Mouse (Mus musculus): Measurements from ENCODE around the gene Ttll11. TPM values are rescaled to one million over a fixed set of nuclear protein-coding genes. Genes with fewer than 3 reads are reported as not detected.

Gene Ttll11
- polyA plus RNA-seq, 1 experiment from 2014 or later: 6.0 TPM

Other genes starting within 250 kb of the Ttll11 start
- gene Ndufa8, start 69.5 kb upstream of the Ttll11 start, polyA plus RNA-seq (2016; fragmentation: Nextera tagmentation; extraction: Ambion mirVana): 202 and 212 TPM in 2 replicates
- 0.48 and 0.50 TPM in 2 replicates for gene Morn5, start 69.5 kb upstream of the Ttll11 start, polyA plus RNA-seq (2016; fragmentation: Nextera tagmentation; extraction: Ambion mirVana)
- gene Lhx6, start 125.5 kb upstream of the Ttll11 start, polyA plus RNA-seq (2016; fragmentation: Nextera tagmentation; extraction: Ambion mirVana): 1.2 and 1.4 TPM in 2 replicates
- gene Mrrf, start 156.5 kb upstream of the Ttll11 start, polyA plus RNA-seq (2016; fragmentation: Nextera tagmentation; extraction: Ambion mirVana): 23.1 and 23.8 TPM in 2 replicates
- 127 and 128 TPM in 2 replicates for gene Rbm18, start 156.9 kb upstream of the Ttll11 start, polyA plus RNA-seq (2016; fragmentation: Nextera tagmentation; extraction: Ambion mirVana)

All from neural tube, embryonic 12.5 days (tissue).